In genomic region chr6:31029777-31030176, GRCm38 (mm10) we compare ENCODE assay signal across 13 mouse cellular contexts.
A peak's percentile ranks its signal among the peaks of the same experiment; 100 is the strongest.
DNase-seq lines count a peak whose midpoint lies in the region; ATAC-seq and TF ChIP-seq lines count a peak whose summit lies in the region.
"Had no signal": no experiment of that assay in that cellular context is flagged by ENCODE, and none has a peak within 500 bp of the region (broad histone marks: within the 10 kb centered on the region; RNA-seq: fewer than 3 reads in every experiment).

No protein-coding gene starts in this region.

- no peak overlapping the region for H3K27ac ChIP-seq in hindbrain, embryonic 16.5 days (ENCODE audit: low read depth, low read length)
- H3K27ac ChIP-seq in hindbrain, embryonic 10.5 days, result no peak overlapping the region
- no peak overlapping the region for H3K27ac ChIP-seq in cortical plate, adult 2 months (ENCODE audit: insufficient read depth, low read length)
- H3K27ac ChIP-seq: neural tube, embryonic 12.5 days had no signal

- TF ChIP-seq POLR2A in cortical plate, adult 2 months (IDR thresholded peaks at IDR 0.05; ENCODE audit: extremely low read depth, insufficient read depth, low read length), result peak; percentile 42; the same call in 1 of the 2 replicates

- no peaks in the 10 kb centered on the region for H3K27me3 ChIP-seq in hindbrain, embryonic 16.5 days (replicated peaks; ENCODE audit: control insufficient read depth, insufficient read depth, low read length)
- no peaks in the 10 kb centered on the region for H3K27me3 ChIP-seq in hindbrain, embryonic 10.5 days (ENCODE audit: insufficient read depth, poor library complexity, severe bottlenecking)
- H3K27me3 ChIP-seq: neural tube, embryonic 12.5 days had no signal

- no peaks in the 10 kb centered on the region for H3K9me3 ChIP-seq in hindbrain, embryonic 16.5 days (ENCODE audit: control insufficient read depth, low read length)
- no peaks in the 10 kb centered on the region for H3K9me3 ChIP-seq in hindbrain, embryonic 10.5 days
- H3K9me3 ChIP-seq: neural tube, embryonic 12.5 days had no signal

- no peak overlapping the region for H3K9ac ChIP-seq in hindbrain, embryonic 16.5 days (ENCODE audit: low read depth, low read length)
- H3K9ac ChIP-seq: neural tube, embryonic 12.5 days had no signal

- H3K4me1 ChIP-seq in hindbrain, embryonic 16.5 days (ENCODE audit: control insufficient read depth, insufficient read depth, low read depth, low read length), result no peaks in the 10 kb centered on the region; the same call in none of the 2 replicates
- peaks cover 14% of the 10 kb centered on the region for H3K4me1 ChIP-seq in hindbrain, embryonic 10.5 days (replicated peaks)
- peaks cover 3% of the 10 kb centered on the region; the same call in 1 of the 2 replicates for H3K4me1 ChIP-seq in cortical plate, adult 2 months (ENCODE audit: control insufficient read depth, insufficient read depth, low read length)
- H3K4me1 ChIP-seq: neural tube, embryonic 12.5 days had no signal

- WGBS in hindbrain, embryonic 16.5 days, result 63% methylated on average over 9 of the region's 9 CpGs
- WGBS in hindbrain, embryonic 10.5 days, result 89% methylated on average over 9 of the region's 9 CpGs

- peak; percentile 73 for ATAC-seq in hindbrain, embryonic 16.5 days

- TF ChIP-seq CTCF in cortical plate, adult 2 months (IDR thresholded peaks at IDR 0.05; ENCODE audit: extremely low read depth, insufficient read depth, low read length), result no peak

- peak overlapping the region; percentile 11 for H3K4me2 ChIP-seq in hindbrain, embryonic 16.5 days (ENCODE audit: low read length)
- H3K4me2 ChIP-seq: neural tube, embryonic 12.5 days had no signal

- no peaks in the 10 kb centered on the region for H3K36me3 ChIP-seq in hindbrain, embryonic 16.5 days (ENCODE audit: control insufficient read depth, insufficient read depth, low read length)
- no peaks in the 10 kb centered on the region for H3K36me3 ChIP-seq in hindbrain, embryonic 10.5 days
- H3K36me3 ChIP-seq: neural tube, embryonic 12.5 days had no signal

- no peak overlapping the region for H3K4me3 ChIP-seq in hindbrain, embryonic 16.5 days (ENCODE audit: low read length)
- no peak overlapping the region for H3K4me3 ChIP-seq in hindbrain, embryonic 10.5 days
- no peak overlapping the region for H3K4me3 ChIP-seq in cortical plate, adult 2 months (ENCODE audit: insufficient read depth, low read length)
- H3K4me3 ChIP-seq: megakaryocyte, embryonic 14.5 days; neural tube, embryonic 12.5 days had no signal

- DNase-seq in hindbrain, embryonic 10.5 days (ENCODE audit: low spot score), result no peak
- DNase-seq in layer of hippocampus, postnatal 14 days (ENCODE audit: low spot score in 2 of 2), result peak; percentile 25 to 49
- peak; percentile 12 for DNase-seq in retina, embryonic 14.5 days (ENCODE audit: low spot score)
- no peak for DNase-seq in thymus, adult 18-20 months
- DNase-seq in adrenal gland, adult (ENCODE audit: inconsistent age in 2 of 2, low spot score in 1 of 2), result no peak
- no peak for DNase-seq in gastrocnemius, postnatal 25 days
- DNase-seq: cerebellum, postnatal 36 days; gastrocnemius, postnatal 10 days; kidney, adult 11 months had no signal

Comparison
In these comparisons a context has a peak if more than half of its experiments do, and no peak if none do; other contexts are left out.
1. DNase-seq: peak in layer of hippocampus, postnatal 14 days (2 of 2) and retina, embryonic 14.5 days (single experiment); none in hindbrain, embryonic 10.5 days (single experiment), thymus, adult 18-20 months (0 of 2), adrenal gland, adult (0 of 2) and gastrocnemius, postnatal 25 days (single experiment).